Mouse (Mus musculus): ENCODE data around the gene Extl1. TPM values are rescaled to one million over a fixed set of nuclear protein-coding genes. Genes with fewer than 3 reads are reported as not detected.
A peak's percentile ranks its signal among the peaks of the same experiment; 100 is the strongest.

Extl1 gene
- polyA plus RNA-seq, 1 experiment = 8.9 TPM

- TF ChIP-seq CTCF (IDR thresholded peaks at IDR 0.05; ENCODE audit: borderline replicate concordance, control insufficient read depth, extremely low read depth, insufficient read depth, low read length, poor library complexity) (no peak), POLR2A (IDR thresholded peaks at IDR 0.05; ENCODE audit: control insufficient read depth, extremely low read depth, insufficient read depth, low read length, poor library complexity) (no peak)
- Histone ChIP-seq H3K4me3 (ENCODE audit: control insufficient read depth, insufficient read depth, low read length) (no peak overlapping the region), H3K27ac (ENCODE audit: control insufficient read depth, insufficient read depth, low read length) (no peak overlapping the region), H3K36me3 (ENCODE audit: control insufficient read depth, insufficient read depth, low read length) (no peaks in the 10 kb centered on the region), H3K4me1 (replicated peaks; ENCODE audit: control insufficient read depth, insufficient read depth, low read length) (peaks cover 9% of the 10 kb centered on the region), H3K27me3 (ENCODE audit: control insufficient read depth, insufficient read depth, low read length) (no peaks in the 10 kb centered on the region)
- no peak for DNase-seq
- WGBS = 93% methylated on average over 7 of the region's 7 CpGs
Measured at GRCm38 (mm10) chr4:134310106-134310505, 73.5 kb downstream of the Extl1 start.

DNA sequence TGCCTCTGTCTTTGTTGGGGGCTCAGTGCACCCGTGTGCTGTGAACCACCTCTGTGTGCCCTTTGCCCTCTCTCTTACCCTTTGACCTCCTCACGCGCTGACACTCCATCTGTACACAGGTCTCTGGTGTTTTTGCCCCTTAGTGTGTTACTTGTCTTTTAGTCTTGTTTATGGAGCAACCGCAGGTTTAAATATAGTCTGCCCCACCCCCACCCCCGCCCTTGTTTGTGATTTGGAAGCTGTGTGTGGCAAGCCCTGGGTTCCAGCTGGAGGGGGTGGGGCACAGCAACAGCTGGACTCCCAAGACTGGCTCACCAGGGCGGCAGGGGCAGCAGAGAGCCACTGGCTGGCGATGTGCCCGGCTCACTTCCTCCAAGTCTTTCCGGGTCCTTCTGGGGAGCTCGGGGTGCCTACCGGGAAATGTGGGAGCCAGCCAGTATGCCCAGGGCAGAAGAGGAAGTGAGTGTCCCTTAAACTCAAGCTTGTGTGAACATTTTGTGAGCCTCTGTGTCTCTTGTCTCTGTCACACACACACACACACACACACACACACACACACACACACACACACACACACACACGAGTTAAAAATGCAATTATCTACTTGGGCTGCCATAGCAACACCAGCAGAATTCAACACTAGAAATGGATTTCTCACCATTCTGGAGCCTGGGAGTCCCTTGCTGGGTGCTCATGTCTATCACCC lies 76.1 kb downstream of the Extl1 start:
- H3K4me3 ChIP-seq (ENCODE audit: control insufficient read depth, insufficient read depth, low read length) = no peak overlapping the region
- 9% methylated on average over 12 of the region's 12 CpGs for WGBS
- H3K4me1 ChIP-seq (replicated peaks; ENCODE audit: control insufficient read depth, insufficient read depth, low read length) = peaks cover 9% of the 10 kb centered on the region
- H3K27ac ChIP-seq (ENCODE audit: control insufficient read depth, insufficient read depth, low read length) = no peak overlapping the region
- TF ChIP-seq POLR2A (IDR thresholded peaks at IDR 0.05; ENCODE audit: control insufficient read depth, extremely low read depth, insufficient read depth, low read length, poor library complexity) = no peak
- TF ChIP-seq CTCF (IDR thresholded peaks at IDR 0.05; ENCODE audit: borderline replicate concordance, control insufficient read depth, extremely low read depth, insufficient read depth, low read length, poor library complexity) = no peak
- H3K36me3 ChIP-seq (ENCODE audit: control insufficient read depth, insufficient read depth, low read length) = no peaks in the 10 kb centered on the region
- no peaks in the 10 kb centered on the region for H3K27me3 ChIP-seq (ENCODE audit: control insufficient read depth, insufficient read depth, low read length)
- DNase-seq = peak; percentile 29

GRCm38 (mm10) chr4:134306963-134307362 lies 76.7 kb downstream of the Extl1 start:
- Histone ChIP-seq H3K36me3 (ENCODE audit: control insufficient read depth, insufficient read depth, low read length) (no peaks in the 10 kb centered on the region), H3K27ac (ENCODE audit: control insufficient read depth, insufficient read depth, low read length) (no peak overlapping the region), H3K27me3 (ENCODE audit: control insufficient read depth, insufficient read depth, low read length) (no peaks in the 10 kb centered on the region), H3K4me1 (replicated peaks; ENCODE audit: control insufficient read depth, insufficient read depth, low read length) (peaks cover 9% of the 10 kb centered on the region), H3K4me3 (ENCODE audit: control insufficient read depth, insufficient read depth, low read length) (no peak overlapping the region)
- TF ChIP-seq CTCF (IDR thresholded peaks at IDR 0.05; ENCODE audit: borderline replicate concordance, control insufficient read depth, extremely low read depth, insufficient read depth, low read length, poor library complexity) (no peak), POLR2A (IDR thresholded peaks at IDR 0.05; ENCODE audit: control insufficient read depth, extremely low read depth, insufficient read depth, low read length, poor library complexity) (no peak)
- DNase-seq = no peak
- 78% methylated on average over 2 of the region's 2 CpGs for WGBS

Other genes with a start within 250 kb of the Extl1 start
- 127 and 145 TPM in 2 replicates for gene Cep85, start 196.7 kb downstream of the Extl1 start, polyA plus RNA-seq (2012; rRNA removed)
- 0.17 and 0.36 TPM in 2 replicates for gene Gm7534, start 180.8 kb downstream of the Extl1 start, polyA plus RNA-seq (2012; rRNA removed)
- gene Catsper4, start 156.5 kb downstream of the Extl1 start, polyA plus RNA-seq (2012; rRNA removed) = 0.11 and 0.16 TPM in 2 replicates
- 3.6 and 4.3 TPM in 2 replicates for gene Cnksr1, start 145.5 kb downstream of the Extl1 start, polyA plus RNA-seq (2012; rRNA removed)
- gene E130218I03Rik, start 140.2 kb downstream of the Extl1 start, polyA plus RNA-seq (2012; rRNA removed) = not detected in 2 replicates
- gene Zfp593, start 138.3 kb downstream of the Extl1 start, polyA plus RNA-seq (2012; rRNA removed) = 14.8 and 15.1 TPM in 2 replicates
- not detected in 2 replicates for gene Gm30191, start 136.9 kb downstream of the Extl1 start, polyA plus RNA-seq (2012; rRNA removed)
- 5.2 and 6.6 TPM in 2 replicates for gene Grrp1, start 129.7 kb downstream of the Extl1 start, polyA plus RNA-seq (2012; rRNA removed)
- gene Pdik1l, start 96.0 kb downstream of the Extl1 start, polyA plus RNA-seq (2012; rRNA removed) = 13.3 and 14.4 TPM in 2 replicates
- gene Trim63, start 68.7 kb downstream of the Extl1 start, polyA plus RNA-seq (2012; rRNA removed) = 0.43 and 5.9 TPM in 2 replicates
- gene Slc30a2, start 40.7 kb downstream of the Extl1 start, polyA plus RNA-seq (2012; rRNA removed) = 1.1 and 2.0 TPM in 2 replicates
- gene Pafah2, start 12.5 kb upstream of the Extl1 start, polyA plus RNA-seq (2012; rRNA removed) = 12.2 and 12.3 TPM in 2 replicates
- gene Stmn1, start 84.5 kb upstream of the Extl1 start, polyA plus RNA-seq (2012; rRNA removed) = 134 and 274 TPM in 2 replicates
- 47.6 and 52.0 TPM in 2 replicates for gene Paqr7, start 112.8 kb upstream of the Extl1 start, polyA plus RNA-seq (2012; rRNA removed)
- gene Aunip, start 127.1 kb upstream of the Extl1 start, polyA plus RNA-seq (2012; rRNA removed) = 2.1 and 3.8 TPM in 2 replicates
- 69.2 and 77.3 TPM in 2 replicates for gene Mtfr1l, start 151.5 kb upstream of the Extl1 start, polyA plus RNA-seq (2012; rRNA removed)
- gene Selenon, start 168.3 kb upstream of the Extl1 start, polyA plus RNA-seq (2012; rRNA removed) = 7.9 and 9.1 TPM in 2 replicates